Mouse (Mus musculus) myocyte (in vitro differentiated cells): ENCODE measurements at regions not wholly inside any gene's neighbourhood (a gene's known extent, or its start where the extent isn't known, plus 50 kb on each side); places are given as distances from the start of the nearest gene placed in this dataset.

Source experiments
- H3K27me3 ChIP-seq: one replicate; pipeline ENCODE4 v1.6.1; 2011; ENCODE audit not compliant: control insufficient read depth, insufficient read depth, insufficient read length
- H3K36me3 ChIP-seq: one replicate; pipeline ENCODE4 v1.6.1; 2011; ENCODE audit not compliant: control insufficient read depth, insufficient read depth
- H3K4me2 ChIP-seq: one replicate; pipeline ENCODE4 v1.6.1; 2011; ENCODE audit warnings: low read depth, control low read depth
- H3K4me3 ChIP-seq: one replicate; pipeline ENCODE4 v1.5.1; 2011; ENCODE audit warnings: mild to moderate bottlenecking, control low read depth, moderate library complexity
- H3K79me2 ChIP-seq: one replicate; pipeline ENCODE4 v1.6.1; 2011; ENCODE audit not compliant: control insufficient read depth, insufficient read depth
- H3ac ChIP-seq: one replicate; pipeline ENCODE4 v1.6.1; 2011; ENCODE audit not compliant: control insufficient read depth, insufficient read length
- CEBPB ChIP-seq: IDR thresholded peaks from 2 replicates; pipeline ENCODE4 v1.6.1; 2011; ENCODE audit warnings: mild to moderate bottlenecking, moderate library complexity; ENCODE audit not compliant: poor library complexity, insufficient read depth, severe bottlenecking
- E2F4 ChIP-seq: IDR thresholded peaks from one replicate; pipeline ENCODE4 v1.6.1; 2011; ENCODE audit warnings: mild to moderate bottlenecking, control low read depth, moderate library complexity; ENCODE audit not compliant: insufficient read depth
- MAX ChIP-seq: IDR thresholded peaks from one replicate; pipeline ENCODE4 v1.6.1; 2011; ENCODE audit warnings: low read depth, mild to moderate bottlenecking, control low read depth
- MYOD1 ChIP-seq, 3 experiments: IDR thresholded peaks; one replicate each; pipeline ENCODE4 v1.6.1; 2011; ENCODE audit warnings: control low read depth in 2 of 3, low read depth in 2 of 3, mild to moderate bottlenecking in 2 of 3, moderate library complexity in 1 of 3; ENCODE audit not compliant: insufficient read length in 2 of 3, control insufficient read depth in 1 of 3
- MYOG ChIP-seq, 3 experiments: IDR thresholded peaks; one replicate each; pipeline ENCODE4 v1.6.1; 2011; ENCODE audit warnings: control low read depth in 2 of 3, low read depth in 2 of 3, mild to moderate bottlenecking in 2 of 3; ENCODE audit not compliant: insufficient read length in 2 of 3, control insufficient read depth in 1 of 3, insufficient read depth in 1 of 3
- POLR2A ChIP-seq: IDR thresholded peaks from one replicate; pipeline ENCODE4 v1.6.1; 2011; ENCODE audit warnings: low read depth, mild to moderate bottlenecking, control low read depth, moderate library complexity; ENCODE audit not compliant: insufficient read length
- POLR2AphosphoS2 ChIP-seq: IDR thresholded peaks from one replicate; pipeline ENCODE4 v1.6.1; 2011; ENCODE audit warnings: low read depth, control low read depth; ENCODE audit not compliant: insufficient read length
- REST ChIP-seq: IDR thresholded peaks from one replicate; pipeline ENCODE4 v1.6.1; 2011; ENCODE audit warnings: mild to moderate bottlenecking, control low read depth, moderate library complexity; ENCODE audit not compliant: insufficient read depth, insufficient read length
- SRF ChIP-seq: IDR thresholded peaks from one replicate; pipeline ENCODE4 v1.6.1; 2011; ENCODE audit warnings: low read depth; ENCODE audit not compliant: control insufficient read depth, insufficient read length
- TCF12 ChIP-seq: IDR thresholded peaks from one replicate; pipeline ENCODE4 v1.6.1; 2011; ENCODE audit warnings: mild to moderate bottlenecking, control low read depth; ENCODE audit not compliant: poor library complexity, insufficient read depth, severe bottlenecking
- TCF3 ChIP-seq: IDR thresholded peaks from one replicate; pipeline ENCODE4 v1.6.1; 2011; ENCODE audit warnings: low read depth, control low read depth; ENCODE audit not compliant: insufficient read length
- USF1 ChIP-seq: IDR thresholded peaks from one replicate; pipeline ENCODE4 v1.6.1; 2011; ENCODE audit warnings: low read depth, mild to moderate bottlenecking, control low read depth, moderate library complexity

- TF ChIP-seq E2F4 = no peak
- TF ChIP-seq TCF3 = no peak
- TF ChIP-seq MYOD1 (IDR thresholded peaks at IDR 0.05; ENCODE audit: control insufficient read depth in 1 of 3, insufficient read length in 2 of 3, low read depth in 2 of 3) = no peak
- Histone ChIP-seq H3K27me3 (no peaks in the 10 kb centered on the region), H3K36me3 (no peaks in the 10 kb centered on the region), H3K4me2 (no peak overlapping the region), H3K79me2 (no peaks in the 10 kb centered on the region), H3K4me3 (no peak overlapping the region), H3ac (no peak overlapping the region)
Observed at GRCm38 (mm10) chr1:57607626-57608422, 166.1 kb upstream of the Spats2l start.

- no peaks in the 10 kb centered on the region for H3K27me3 ChIP-seq
- TF ChIP-seq POLR2AphosphoS2 (no peak), MYOD1 (IDR thresholded peaks at IDR 0.05; ENCODE audit: control insufficient read depth in 1 of 3, insufficient read length in 2 of 3, low read depth in 2 of 3) (no peak), TCF3 (no peak), MYOG (IDR thresholded peaks at IDR 0.05; ENCODE audit: control insufficient read depth in 1 of 3, insufficient read depth in 1 of 3, insufficient read length in 2 of 3, low read depth in 2 of 3) (no peak), E2F4 (no peak), POLR2A (no peak), REST (no peak), USF1 (no peak), MAX (no peak), SRF (no peak), CEBPB (no peak), TCF12 (no peak)
- H3K79me2 ChIP-seq = no peaks in the 10 kb centered on the region
- H3ac ChIP-seq = no peak overlapping the region
- H3K4me3 ChIP-seq = no peak overlapping the region
- no peak overlapping the region for H3K4me2 ChIP-seq
- no peaks in the 10 kb centered on the region for H3K36me3 ChIP-seq
Observed at GRCm38 (mm10) chr1:57608423-57608679, 165.6 kb upstream of the Spats2l start.

GRCm38 (mm10) chr1:57609307-57609706 lies 164.7 kb upstream of the Spats2l start:
- no peaks in the 10 kb centered on the region for H3K27me3 ChIP-seq
- TF ChIP-seq REST = no peak
- TF ChIP-seq TCF12 = no peak
- TF ChIP-seq TCF3 = no peak
- no peak for TF ChIP-seq MYOD1 (IDR thresholded peaks at IDR 0.05; ENCODE audit: control insufficient read depth in 1 of 3, insufficient read length in 2 of 3, low read depth in 2 of 3)
- TF ChIP-seq CEBPB = no peak
- no peak for TF ChIP-seq MAX
- TF ChIP-seq SRF = no peak
- no peak for TF ChIP-seq MYOG (IDR thresholded peaks at IDR 0.05; ENCODE audit: control insufficient read depth in 1 of 3, insufficient read depth in 1 of 3, insufficient read length in 2 of 3, low read depth in 2 of 3)
- TF ChIP-seq POLR2AphosphoS2 = no peak
- no peak for TF ChIP-seq USF1
- TF ChIP-seq POLR2A = no peak
- H3ac ChIP-seq = no peak overlapping the region
- H3K4me2 ChIP-seq = no peak overlapping the region
- no peaks in the 10 kb centered on the region for H3K36me3 ChIP-seq
- no peaks in the 10 kb centered on the region for H3K79me2 ChIP-seq
- H3K4me3 ChIP-seq = no peak overlapping the region

- Histone ChIP-seq H3K4me3 (no peak overlapping the region), H3ac (no peak overlapping the region), H3K79me2 (no peaks in the 10 kb centered on the region), H3K36me3 (no peaks in the 10 kb centered on the region), H3K4me2 (no peak overlapping the region), H3K27me3 (no peaks in the 10 kb centered on the region)
- TF ChIP-seq CEBPB (no peak), POLR2AphosphoS2 (no peak), SRF (no peak), MYOG (IDR thresholded peaks at IDR 0.05; ENCODE audit: control insufficient read depth in 1 of 3, insufficient read depth in 1 of 3, insufficient read length in 2 of 3, low read depth in 2 of 3) (no peak), E2F4 (no peak), USF1 (no peak), TCF12 (no peak), TCF3 (no peak)
Observed at GRCm38 (mm10) chr1:57612171-57612570, 161.8 kb upstream of the Spats2l start.

GRCm38 (mm10) chr1:57612931-57613804 lies 160.8 kb upstream of the Spats2l start:
- no peaks in the 10 kb centered on the region for H3K27me3 ChIP-seq
- H3K4me3 ChIP-seq = no peak overlapping the region
- no peaks in the 10 kb centered on the region for H3K79me2 ChIP-seq
- no peak overlapping the region for H3K4me2 ChIP-seq
- H3ac ChIP-seq = no peak overlapping the region
- H3K36me3 ChIP-seq = no peaks in the 10 kb centered on the region
- TF ChIP-seq MYOD1 (IDR thresholded peaks at IDR 0.05; ENCODE audit: control insufficient read depth in 1 of 3, insufficient read length in 2 of 3, low read depth in 2 of 3) (no peak), E2F4 (no peak), USF1 (no peak), TCF12 (no peak), POLR2AphosphoS2 (no peak), REST (no peak), SRF (no peak), CEBPB (no peak), MYOG (IDR thresholded peaks at IDR 0.05; ENCODE audit: control insufficient read depth in 1 of 3, insufficient read depth in 1 of 3, insufficient read length in 2 of 3, low read depth in 2 of 3) (no peak), MAX (no peak), TCF3 (no peak), POLR2A (no peak)
